ENCODE assay signal across 8 mouse cellular contexts in genomic region chr17:65939461-65940192, GRCm38 (mm10). TPM values are rescaled to one million over a fixed set of nuclear protein-coding genes. Genes with fewer than 3 reads are reported as not detected.
DNase-seq lines count a peak whose midpoint lies in the region; ATAC-seq and TF ChIP-seq lines count a peak whose summit lies in the region.
"Had no signal": no experiment of that assay in that cellular context is flagged by ENCODE, and none has a peak within 500 bp of the region (broad histone marks: within the 10 kb centered on the region; RNA-seq: fewer than 3 reads in every experiment).

No protein-coding gene starts in this region.

- no peak for TF ChIP-seq CTCF in CH12.LX (conservative IDR thresholded peaks at IDR 0.05 in 1 of 2, IDR thresholded peaks at IDR 0.05 in 1 of 2; ENCODE audit: low read depth in 2 of 2, low read length in 2 of 2)

- no peak for DNase-seq in kidney, adult 18-20 months
- DNase-seq in CH12.LX (ENCODE audit: extremely low read depth): peak; percentile 43
- peak; percentile 33 for DNase-seq in lung, postnatal 10 days
- DNase-seq in left cerebral cortex, adult 8-10 months (ENCODE audit: low spot score in 2 of 2): no peak
- no peak for DNase-seq in left cerebral cortex, postnatal 36 days (ENCODE audit: low spot score in 2 of 2)

- WGBS in kidney, embryonic 15.5 days: 42% methylated on average over 14 of the region's 14 CpGs

- in situ Hi-C loops in CH12.LX (cut with MboI; ENCODE audit: low pct_ligation_motif_present, low pct_unique_long_range_greater_than_20kb, low sequenced_read_pairs): no loop called here

- H3K9ac ChIP-seq in kidney, embryonic 15.5 days: no peak overlapping the region
- peak overlapping the region; percentile 65 for H3K9ac ChIP-seq in CH12.LX (ENCODE audit: insufficient read depth, low read depth)
- H3K9ac ChIP-seq: midbrain, embryonic 12.5 days had no signal

- TF ChIP-seq EP300 in CH12.LX (IDR thresholded peaks at IDR 0.05; ENCODE audit: low read length): peak; percentile 91

- H3K27me3 ChIP-seq in kidney, embryonic 15.5 days: no peaks in the 10 kb centered on the region
- no peaks in the 10 kb centered on the region for H3K27me3 ChIP-seq in CH12.LX (replicated peaks)
- H3K27me3 ChIP-seq: midbrain, embryonic 12.5 days had no signal

- no peak for TF ChIP-seq POLR2A in CH12.LX (IDR thresholded peaks at IDR 0.05; ENCODE audit: low read depth, low read length)

- peaks cover 3% of the 10 kb centered on the region; the same call in 1 of the 2 replicates for H3K79me2 ChIP-seq in CH12.LX (replicated peaks; ENCODE audit: control insufficient read depth, extremely low read depth, insufficient read depth, poor library complexity, severe bottlenecking)

- peaks cover 23% of the 10 kb centered on the region for H3K36me3 ChIP-seq in kidney, embryonic 15.5 days
- peaks cover 4 to 24% of the 10 kb centered on the region in 2 experiments for H3K36me3 ChIP-seq in CH12.LX (replicated peaks in 1 of 2; ENCODE audit: control insufficient read depth in 1 of 2, insufficient read depth in 1 of 2, low read length in 1 of 2)

- ATAC-seq in kidney, embryonic 15.5 days (replicated peaks; ENCODE audit: low FRiP score): no peak

- peaks cover 54% of the 10 kb centered on the region for H3K4me1 ChIP-seq in kidney, embryonic 15.5 days
- H3K4me1 ChIP-seq in CH12.LX (ENCODE audit: control insufficient read depth in 1 of 2, insufficient read depth in 2 of 2): peaks cover 20 to 46% of the 10 kb centered on the region in 2 experiments
- H3K4me1 ChIP-seq in brown adipose tissue, adult 24 weeks (ENCODE audit: control insufficient read depth, insufficient read depth, insufficient read length, low read length): peaks cover 4% of the 10 kb centered on the region
- H3K4me1 ChIP-seq: midbrain, embryonic 12.5 days had no signal

- H3K4me3 ChIP-seq in kidney, embryonic 15.5 days (replicated peaks): no peak overlapping the region
- H3K4me3 ChIP-seq in CH12.LX (replicated peaks in 1 of 3; ENCODE audit: low read depth in 2 of 3, low read length in 2 of 3, poor library complexity in 1 of 3): peak overlapping the region in 2 of 3 experiments; percentile 31 to 44
- H3K4me3 ChIP-seq in brown adipose tissue, adult 24 weeks (ENCODE audit: insufficient read depth, low read depth, low read length): no peak overlapping the region
- H3K4me3 ChIP-seq: midbrain, embryonic 12.5 days had no signal

- intact Hi-C loops in left cerebral cortex, postnatal 36 days (cut with DNase I): no loop called here

- peak overlapping the region; percentile 20; the same call in 1 of the 2 replicates for H3K4me2 ChIP-seq in kidney, embryonic 15.5 days
- peak overlapping the region; percentile 98 for H3K4me2 ChIP-seq in CH12.LX (ENCODE audit: insufficient read depth, low read depth, poor library complexity, severe bottlenecking)
- H3K4me2 ChIP-seq: midbrain, embryonic 12.5 days had no signal

- dilution Hi-C loops in CH12.LX (cut with MboI; ENCODE audit: extremely low pct_ligation_motif_present, extremely low pct_unique_long_range_greater_than_20kb, low sequenced_read_pairs): no loop called here

- H3K9me3 ChIP-seq in kidney, embryonic 15.5 days (replicated peaks): no peaks in the 10 kb centered on the region
- H3K9me3 ChIP-seq in CH12.LX (replicated peaks; ENCODE audit: low read length): peaks cover 3% of the 10 kb centered on the region
- H3K9me3 ChIP-seq: midbrain, embryonic 12.5 days had no signal

- TF ChIP-seq RAD21 in CH12.LX (IDR thresholded peaks at IDR 0.05; ENCODE audit: low read depth, low read length): no peak

- peak overlapping the region; percentile 59 for H3K27ac ChIP-seq in kidney, embryonic 15.5 days
- peak overlapping the region; percentile 64 for H3K27ac ChIP-seq in CH12.LX (ENCODE audit: insufficient read depth, low read depth)
- H3K27ac ChIP-seq in brown adipose tissue, adult 24 weeks (replicated peaks; ENCODE audit: low read depth, low read length): peak overlapping the region; percentile 34
- H3K27ac ChIP-seq: midbrain, embryonic 12.5 days had no signal

TF ChIP-seq in CH12.LX, 34 proteins besides CTCF, POLR2A, EP300 and RAD21:
- TF ChIP-seq BHLHE40 (IDR thresholded peaks at IDR 0.05; ENCODE audit: low read depth, low read length): peak; percentile 78
- no peak for TF ChIP-seq POLR2AphosphoS2 (IDR thresholded peaks at IDR 0.05; ENCODE audit: low read depth, low read length)
- TF ChIP-seq TBP (conservative IDR thresholded peaks at IDR 0.05; ENCODE audit: low read depth, low read length): no peak
- peak; percentile 61 for TF ChIP-seq ZNF384 (IDR thresholded peaks at IDR 0.05; ENCODE audit: low read depth, low read length)
- no peak; the same call in 1 of the 2 replicates for TF ChIP-seq NRF1 (IDR thresholded peaks at IDR 0.05; ENCODE audit: low read depth, low read length)
- TF ChIP-seq USF2 (conservative IDR thresholded peaks at IDR 0.05; ENCODE audit: low read depth, low read length): peak; percentile 44; the same call in 1 of the 2 replicates
- peak; percentile 90 for TF ChIP-seq IRF4 (IDR thresholded peaks at IDR 0.05; ENCODE audit: low read depth, low read length)
- no peak for TF ChIP-seq MAZ (IDR thresholded peaks at IDR 0.05; ENCODE audit: low read depth, low read length)
- TF ChIP-seq SMC3 (IDR thresholded peaks at IDR 0.05; ENCODE audit: low read depth, low read length): no peak
- no peak for TF ChIP-seq NELFE (IDR thresholded peaks at IDR 0.05; ENCODE audit: low read depth, low read length)
- no peak for TF ChIP-seq GABPA (IDR thresholded peaks at IDR 0.05; ENCODE audit: insufficient replicate concordance, low read depth, low read length)
- peak; percentile 52 for TF ChIP-seq USF1 (IDR thresholded peaks at IDR 0.05; ENCODE audit: low read depth, low read length)
- TF ChIP-seq JUND (conservative IDR thresholded peaks at IDR 0.05; ENCODE audit: low read depth, low read length): peak; percentile 86
- TF ChIP-seq MAFK (IDR thresholded peaks at IDR 0.05; ENCODE audit: insufficient replicate concordance, low read length): peak; percentile 53; the same call in 1 of the 2 replicates
- TF ChIP-seq E2F4 (IDR thresholded peaks at IDR 0.05; ENCODE audit: insufficient replicate concordance, low read depth, low read length): no peak
- TF ChIP-seq PAX5 (IDR thresholded peaks at IDR 0.05; ENCODE audit: low read length): no peak
- 0 out of 2 replicates have a peak, but pooled peaks have one; percentile 45 for TF ChIP-seq MXI1 (IDR thresholded peaks at IDR 0.05; ENCODE audit: low read depth, low read length)
- 0 out of 2 replicates have a peak, but pooled peaks have one; percentile 11 for TF ChIP-seq RCOR1 (conservative IDR thresholded peaks at IDR 0.05; ENCODE audit: low read depth, low read length)
- TF ChIP-seq JUN (IDR thresholded peaks at IDR 0.05; ENCODE audit: insufficient read depth, low read depth, low read length): peak; percentile 87
- no peak for TF ChIP-seq KAT2A (IDR thresholded peaks at IDR 0.05; ENCODE audit: insufficient replicate concordance, low read length)
- peak; percentile 96 for TF ChIP-seq MEF2A (IDR thresholded peaks at IDR 0.05; ENCODE audit: borderline replicate concordance, low read depth, low read length)
- 0 out of 2 replicates have a peak, but pooled peaks have one; percentile 25 for TF ChIP-seq CHD1 (IDR thresholded peaks at IDR 0.05; ENCODE audit: low read depth, low read length)
- peak; percentile 52; the same call in 1 of the 2 replicates for TF ChIP-seq MYC (IDR thresholded peaks at IDR 0.05; ENCODE audit: low read depth, low read length)
- TF ChIP-seq ELF1 (IDR thresholded peaks at IDR 0.05; ENCODE audit: low read depth, low read length): no peak
- TF ChIP-seq ETS1 (conservative IDR thresholded peaks at IDR 0.05; ENCODE audit: low read depth, low read length): peak; percentile 97
- peak; percentile 87 for TF ChIP-seq SIN3A (IDR thresholded peaks at IDR 0.05; ENCODE audit: low read length)
- TF ChIP-seq ZC3H11A (IDR thresholded peaks at IDR 0.05; ENCODE audit: low read depth, low read length): no peak
- no peak for TF ChIP-seq UBTF (IDR thresholded peaks at IDR 0.05; ENCODE audit: low read depth, low read length)
- no peak; the same call in 1 of the 2 replicates for TF ChIP-seq HCFC1 (IDR thresholded peaks at IDR 0.05; ENCODE audit: low read depth, low read length)
- TF ChIP-seq CHD2 (IDR thresholded peaks at IDR 0.05; ENCODE audit: low read length): 0 out of 2 replicates have a peak, but pooled peaks have one; percentile 29
- TF ChIP-seq TCF12 (IDR thresholded peaks at IDR 0.05; ENCODE audit: low read depth, low read length): peak; percentile 73
- no peak for TF ChIP-seq ZKSCAN1 (IDR thresholded peaks at IDR 0.05; ENCODE audit: borderline replicate concordance, low read depth, low read length)
- no peak for TF ChIP-seq ZMIZ1 (IDR thresholded peaks at IDR 0.05; ENCODE audit: low read depth, low read length)
- TF ChIP-seq MAX (IDR thresholded peaks at IDR 0.05; ENCODE audit: low read length): peak; percentile 66

RNA-seq across cellular contexts. Expression of gene Twsg1, which starts 11.4 kb away (rescaled TPM):
- 115 and 118 TPM in 2 replicates for polyA plus RNA-seq in kidney, embryonic 15.5 days (2015; fragmentation: Nextera tagmentation; extraction: Ambion mirVana)
- 17.4 and 18.2 TPM in 2 replicates for total RNA-seq in CH12.LX (2012; rRNA removed)
- total RNA-seq in CH12.LX (2014; rRNA removed): 12.0 and 12.6 TPM in 2 replicates
- polyA plus RNA-seq in CH12.LX (2012; ENCODE audit: insufficient read length, low read depth): 12.5 and 13.4 TPM in 2 replicates
- polyA plus RNA-seq in brown adipose tissue, adult 24 weeks (2012; ENCODE audit: insufficient read depth, insufficient read length, missing spikeins): 21.0 and 29.1 TPM in 2 replicates
- 10 to 100 TPM; 26.0 to 33.7 (median 27.8) TPM for total RNA-seq in left cerebral cortex, adult 8-10 months (2022)
- 10 to 100 TPM; 23.4 to 24.5 TPM for total RNA-seq in left cerebral cortex, postnatal 36 days (2021)

RNA-seq across cellular contexts. Expression of gene Ralbp1, which starts 54.0 kb away (rescaled TPM):
- polyA plus RNA-seq in kidney, embryonic 15.5 days (2015; fragmentation: Nextera tagmentation; extraction: Ambion mirVana): 66.0 and 70.2 TPM in 2 replicates
- total RNA-seq in CH12.LX (2012; rRNA removed): 22.8 and 26.5 TPM in 2 replicates
- total RNA-seq in CH12.LX (2014; rRNA removed): 27.2 and 28.1 TPM in 2 replicates
- polyA plus RNA-seq in CH12.LX (2012; ENCODE audit: insufficient read length, low read depth): 25.3 and 25.9 TPM in 2 replicates
- polyA plus RNA-seq in brown adipose tissue, adult 24 weeks (2012; ENCODE audit: insufficient read depth, insufficient read length, missing spikeins): 21.4 and 21.8 TPM in 2 replicates
- total RNA-seq in left cerebral cortex, adult 8-10 months (2022): 10 to 100 TPM; 64.6 to 75.2 (median 69.3) TPM
- total RNA-seq in left cerebral cortex, postnatal 36 days (2021): 10 to 100 TPM; 62.1 to 64.0 TPM

Comparison
In these comparisons a context has a peak if more than half of its experiments do, and no peak if none do; other contexts are left out.
1. H3K4me3 ChIP-seq: peak in CH12.LX (2 of 3); none in kidney, embryonic 15.5 days (single experiment) and brown adipose tissue, adult 24 weeks (single experiment).
2. DNase-seq: peak in CH12.LX (single experiment) and lung, postnatal 10 days (single experiment); none in kidney, adult 18-20 months (single experiment), left cerebral cortex, adult 8-10 months (0 of 2) and left cerebral cortex, postnatal 36 days (0 of 2).
3. Peak in every context shown above with its lines, with median percentiles within 50 percentile points of each other: H3K27ac ChIP-seq.